Mouse (Mus musculus): ENCODE results near the gene Pth2.

Pth2 gene

DNA sequence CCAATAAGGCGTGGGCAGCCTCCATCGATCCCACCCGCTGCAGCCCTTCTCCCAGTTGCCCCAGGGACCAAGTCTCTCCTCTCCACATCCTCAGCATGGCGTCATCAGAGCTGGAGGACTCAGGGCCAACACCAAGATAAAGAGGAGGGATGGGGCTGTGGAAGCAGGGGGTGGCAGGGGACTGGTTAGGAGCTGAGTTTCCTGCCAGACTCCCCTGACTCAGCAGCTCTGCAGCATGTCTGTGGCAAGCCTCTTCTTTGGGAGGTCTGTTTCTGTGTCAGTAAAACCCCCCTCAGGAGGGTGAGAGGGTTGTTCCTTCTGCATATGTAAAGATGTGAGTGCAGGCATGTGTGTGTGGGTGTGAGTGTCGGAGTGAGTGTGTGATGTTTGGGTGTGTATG lies 16.2 kb downstream of the Pth2 start:
- no peak for DNase-seq (ENCODE audit: low read depth, low spot score)

DNA sequence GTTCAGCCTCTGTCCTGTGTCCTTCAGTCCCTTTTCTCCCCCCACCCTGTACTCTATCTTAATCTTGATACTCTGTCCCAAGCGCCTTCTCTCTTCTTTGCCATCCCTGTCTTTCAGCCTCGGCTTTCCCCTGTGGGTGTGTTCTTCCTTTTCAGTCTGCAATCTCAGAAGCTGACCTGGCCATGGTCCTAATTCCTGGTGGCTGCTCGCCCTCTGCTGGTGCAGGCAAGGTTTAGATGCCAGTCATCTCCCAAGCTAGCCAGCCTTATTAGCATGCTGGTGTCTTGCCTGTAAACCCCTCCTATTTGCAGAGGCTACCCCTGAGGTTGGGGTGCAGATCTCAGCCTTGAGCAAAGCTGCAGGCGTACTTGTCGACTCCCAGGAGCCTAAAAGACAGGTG lies 17.6 kb downstream of the Pth2 start:
- DNase-seq (ENCODE audit: low read depth, low spot score), result peak; percentile 63

DNA sequence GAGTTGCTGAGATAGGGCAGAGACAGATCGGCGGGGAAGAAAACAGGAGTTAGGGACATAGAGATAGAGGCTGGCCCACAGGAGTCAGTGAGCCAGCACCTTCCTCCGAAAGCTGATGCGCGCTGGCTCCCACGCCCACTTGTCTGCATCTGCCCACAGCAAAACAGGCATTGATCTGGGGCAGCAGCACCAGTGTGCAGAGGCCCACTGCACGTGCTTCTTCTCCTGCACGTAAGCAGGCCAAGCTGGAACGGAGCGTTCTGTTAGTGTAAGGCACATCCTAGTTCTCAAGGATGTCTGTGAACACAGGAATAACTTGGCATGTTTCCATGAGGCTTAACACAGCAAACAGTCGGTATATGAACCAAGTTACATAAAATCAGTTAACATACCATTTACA lies 18.2 kb downstream of the Pth2 start:
- DNase-seq (ENCODE audit: low read depth, low spot score), result no peak

DNA sequence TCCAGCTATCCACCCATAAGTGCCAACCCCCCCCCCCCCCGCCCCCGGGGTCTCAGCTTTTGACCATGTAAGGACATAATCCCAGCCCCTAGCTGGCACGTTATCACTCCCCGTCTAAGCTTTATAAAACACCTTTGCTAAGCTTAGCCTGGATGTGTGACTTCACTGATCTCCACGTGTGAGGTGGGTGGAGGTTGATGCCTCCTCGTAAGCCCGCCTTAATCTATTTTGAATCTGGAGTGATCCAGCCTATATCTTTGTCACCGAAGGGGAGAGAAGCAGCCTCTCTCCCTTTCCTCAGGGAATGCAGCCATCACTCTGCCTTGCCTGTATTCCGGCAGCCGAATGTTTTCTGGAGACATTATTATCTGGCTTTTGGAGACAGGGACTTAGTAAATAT lies 21.9 kb downstream of the Pth2 start:
- DNase-seq (ENCODE audit: low read depth, low spot score), result no peak

DNA sequence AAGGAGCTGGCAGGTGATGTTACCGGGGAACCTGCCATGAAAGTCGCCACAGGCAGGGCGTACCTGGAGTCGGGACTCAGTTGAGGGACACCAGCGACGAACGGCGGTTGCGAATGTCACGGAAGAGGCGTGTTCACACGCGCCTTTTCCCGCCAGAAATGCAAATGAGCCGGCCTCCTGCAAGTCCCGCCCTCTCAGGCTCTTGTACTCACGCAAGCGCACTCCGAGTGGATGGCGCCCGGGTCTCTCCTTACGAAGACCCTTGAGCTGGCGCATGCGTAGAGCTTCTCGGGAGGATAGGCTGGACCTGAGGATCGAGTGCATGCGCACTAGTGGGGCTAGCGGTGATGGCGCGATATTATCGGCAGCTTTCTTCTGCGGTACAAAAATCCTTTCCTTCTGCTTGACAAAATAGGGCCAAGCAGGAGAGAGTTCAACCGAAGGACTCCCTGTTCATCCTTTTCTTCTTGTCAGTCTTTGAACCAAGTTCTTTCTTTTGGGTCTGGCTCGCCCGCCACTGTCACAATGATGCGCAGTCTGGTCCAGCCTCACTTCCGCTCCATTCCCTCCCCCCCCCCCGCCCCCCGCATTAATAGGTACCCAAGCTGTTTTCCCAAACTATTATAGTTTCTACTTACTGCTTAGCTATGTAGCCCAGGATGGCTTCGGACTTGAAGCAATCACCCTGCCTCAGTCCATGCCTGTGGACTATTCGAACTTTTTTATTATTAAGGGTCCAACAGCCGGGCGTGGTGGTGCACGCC lies 23.8 kb downstream of the Pth2 start, which contains the start of gene Ccdc155:
Gene Ccdc155 (minus strand): TSS at position 513 of the 764 bp plus-strand sequence.
- DNase-seq (ENCODE audit: low read depth, low spot score), result peak; percentile 99

DNA sequence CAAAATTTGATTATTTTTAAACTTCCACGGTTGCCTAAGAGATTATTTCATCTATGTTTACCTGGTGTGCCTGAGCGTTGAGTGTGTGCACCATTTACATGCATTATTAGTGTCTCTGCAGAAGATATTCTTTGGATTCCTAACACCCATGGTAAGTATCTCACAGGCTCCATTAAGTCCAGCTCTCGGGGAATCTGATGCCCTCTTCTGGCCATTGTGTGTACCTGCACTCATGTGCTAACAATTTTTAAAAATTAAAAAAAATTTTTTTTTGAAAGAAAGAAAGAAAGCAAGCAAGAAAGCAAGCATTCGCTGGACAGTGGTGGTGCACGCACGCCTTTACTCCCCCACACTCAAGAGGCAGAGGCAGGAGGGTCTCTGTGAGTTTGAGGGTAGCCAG lies 27.5 kb downstream of the Pth2 start:
- DNase-seq (ENCODE audit: low read depth, low spot score), result no peak

DNA sequence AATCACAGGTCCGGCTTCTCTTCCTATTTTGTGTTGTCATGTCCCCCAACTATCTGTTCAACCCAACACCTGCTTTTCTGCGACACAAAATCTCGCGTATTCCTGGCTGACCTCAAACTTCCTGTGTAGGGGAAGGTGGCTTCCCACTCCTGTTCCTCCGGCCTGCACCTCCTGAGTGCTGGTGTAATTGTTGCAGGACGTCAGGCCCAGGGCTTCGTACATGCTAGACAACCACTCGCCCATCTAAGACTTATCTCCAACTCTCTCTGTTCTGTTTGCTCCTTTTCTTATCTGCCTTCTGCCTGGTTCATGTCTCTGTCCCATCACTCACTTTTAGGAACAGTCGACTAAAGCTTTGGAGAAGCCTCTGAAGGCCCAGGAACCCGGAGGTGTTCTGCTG lies 30.3 kb downstream of the Pth2 start:
- DNase-seq (ENCODE audit: low read depth, low spot score), result no peak

DNA sequence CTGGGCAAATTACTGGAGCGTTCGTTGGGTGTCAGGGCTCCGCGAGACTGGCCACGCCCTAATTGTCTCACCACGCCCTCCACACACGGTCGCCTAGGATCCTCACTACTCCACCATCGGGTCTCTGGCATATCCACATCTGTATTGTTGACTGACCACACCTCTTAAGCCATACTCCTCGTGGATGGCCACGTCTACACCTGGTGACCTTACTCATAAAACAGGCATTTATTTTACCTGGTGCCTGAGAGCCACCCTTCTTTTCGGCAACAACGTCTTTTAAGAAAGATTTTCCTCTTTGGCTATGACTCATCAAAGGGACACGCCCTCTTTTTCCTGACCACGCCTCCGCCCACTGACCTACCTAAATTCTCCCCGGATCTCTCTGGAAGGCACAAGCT lies 31.1 kb downstream of the Pth2 start, which contains the start of gene Dkkl1:
Gene Dkkl1 (minus strand): TSS at position 297 of the 401 bp plus-strand sequence.
- DNase-seq (ENCODE audit: low read depth, low spot score), result no peak

DNA sequence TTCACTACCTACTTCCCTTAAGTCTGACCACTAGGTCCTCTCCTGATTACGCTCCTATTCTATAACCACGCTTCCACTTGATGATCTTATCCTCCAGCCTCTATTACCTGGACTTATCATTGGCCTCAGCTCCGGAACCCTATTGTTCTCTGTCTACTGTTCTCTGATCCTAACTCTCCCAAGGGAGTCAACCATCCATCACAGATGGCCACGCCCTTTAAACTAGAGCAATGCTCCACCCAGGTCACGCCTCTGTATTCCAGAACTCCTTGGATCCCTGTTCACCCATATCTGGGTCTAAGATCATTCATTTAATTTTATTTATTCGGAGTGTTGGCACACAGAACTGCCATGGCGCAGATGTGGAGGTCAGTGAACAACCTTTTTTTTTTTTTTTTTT lies 31.6 kb downstream of the Pth2 start:
- no peak for DNase-seq (ENCODE audit: low read depth, low spot score)

DNA sequence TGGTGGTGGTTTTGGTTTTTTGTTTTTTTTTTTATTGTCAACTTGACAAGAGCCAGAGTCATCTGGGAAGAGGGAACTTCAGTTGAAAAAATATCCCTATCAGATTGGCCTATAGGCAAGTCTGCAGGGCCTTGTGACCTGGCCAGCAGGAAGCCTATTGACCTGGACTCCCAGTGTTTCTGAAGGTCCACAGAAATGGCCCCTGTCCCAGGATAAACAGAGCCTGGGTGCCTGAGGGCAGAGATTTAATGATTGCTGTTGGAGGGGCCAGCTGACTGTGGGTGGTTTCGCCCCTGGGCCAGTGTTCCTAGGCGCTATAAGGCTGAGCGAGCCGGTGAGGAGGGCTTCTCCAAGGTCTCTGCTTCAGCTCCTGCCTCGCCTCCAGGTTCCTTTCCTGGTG lies 32.9 kb downstream of the Pth2 start:
- DNase-seq (ENCODE audit: low read depth, low spot score), result no peak

DNA sequence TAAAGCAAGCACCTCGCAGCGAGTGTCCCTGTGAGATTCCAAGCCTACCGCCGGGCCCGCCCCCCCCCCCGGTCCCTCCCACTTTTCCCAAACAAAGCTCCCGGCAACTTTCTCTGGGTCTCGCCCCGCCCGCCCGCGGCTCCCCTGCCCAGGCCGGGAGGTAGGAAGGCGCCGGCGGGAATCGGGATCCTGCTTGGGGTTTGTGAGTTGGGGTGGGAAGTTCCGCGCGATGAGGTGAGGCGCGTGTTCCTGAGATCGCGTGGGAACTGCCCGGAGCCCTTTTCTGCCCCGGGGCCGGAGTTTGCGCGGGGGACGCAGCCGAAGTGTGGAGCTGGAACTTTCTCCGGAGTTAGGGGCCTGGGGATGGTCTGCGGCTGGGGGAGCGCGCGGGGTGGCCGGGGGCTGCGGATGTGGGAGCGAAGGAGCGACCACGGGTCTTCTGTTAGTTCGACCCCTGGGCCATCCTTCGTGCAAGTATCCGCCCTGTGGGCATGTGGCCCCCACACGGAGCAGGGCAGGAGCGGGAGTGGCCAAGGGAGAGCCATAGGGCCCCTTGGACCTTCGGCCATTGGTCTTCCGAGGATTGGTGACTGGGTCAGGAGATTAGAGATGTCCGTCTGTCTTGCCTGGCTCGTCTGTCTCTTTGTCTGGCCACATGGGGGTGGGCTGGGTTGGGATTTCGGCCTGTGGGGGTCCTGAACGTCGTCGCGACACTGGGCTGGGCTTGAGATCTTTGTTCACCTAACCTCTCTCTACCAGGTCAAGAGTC lies 35.1 kb downstream of the Pth2 start, which contains the start of gene Tead2:
Gene Tead2 (plus strand): TSS at position 81 of the 769 bp plus-strand sequence.
- DNase-seq (ENCODE audit: low read depth, low spot score), result peak; percentile 69

DNA sequence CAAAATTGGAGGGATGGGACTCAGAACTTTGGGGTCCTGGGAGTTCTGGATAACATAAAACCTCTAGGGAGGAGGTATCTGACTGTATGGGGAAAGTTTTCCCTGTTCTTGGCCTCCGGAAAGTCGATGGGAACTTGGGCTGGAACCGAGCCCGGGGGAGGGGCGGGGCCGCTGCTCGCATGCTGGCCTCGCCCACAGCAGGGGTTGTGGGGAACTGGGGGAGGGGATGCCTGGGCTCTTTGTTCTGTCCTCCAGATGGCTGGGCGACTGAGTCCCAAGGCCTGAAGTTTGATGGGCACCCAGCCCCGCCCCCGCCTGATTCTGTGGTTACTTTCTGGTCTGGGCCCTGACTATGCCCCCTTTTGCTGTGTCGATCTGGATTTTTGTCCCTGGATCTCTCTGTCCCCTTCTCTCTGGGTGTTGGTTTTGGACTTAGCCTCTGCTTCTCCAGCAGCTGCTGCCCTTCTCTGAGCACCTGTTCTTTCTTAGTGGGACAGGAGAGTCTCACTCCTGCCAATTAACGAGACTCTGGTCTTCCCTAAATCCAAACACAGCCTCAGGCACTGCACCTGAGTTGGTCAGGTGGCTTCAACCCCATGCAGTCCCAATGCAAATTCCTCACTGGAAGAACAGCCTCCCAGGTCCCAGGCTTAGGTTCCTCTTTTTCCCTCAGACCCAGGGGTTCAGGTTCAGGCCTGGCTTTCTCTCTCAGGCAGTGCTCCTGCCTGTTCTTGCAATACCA lies 35.8 kb downstream of the Pth2 start:
- DNase-seq (ENCODE audit: low read depth, low spot score), result peak; percentile 90

DNA sequence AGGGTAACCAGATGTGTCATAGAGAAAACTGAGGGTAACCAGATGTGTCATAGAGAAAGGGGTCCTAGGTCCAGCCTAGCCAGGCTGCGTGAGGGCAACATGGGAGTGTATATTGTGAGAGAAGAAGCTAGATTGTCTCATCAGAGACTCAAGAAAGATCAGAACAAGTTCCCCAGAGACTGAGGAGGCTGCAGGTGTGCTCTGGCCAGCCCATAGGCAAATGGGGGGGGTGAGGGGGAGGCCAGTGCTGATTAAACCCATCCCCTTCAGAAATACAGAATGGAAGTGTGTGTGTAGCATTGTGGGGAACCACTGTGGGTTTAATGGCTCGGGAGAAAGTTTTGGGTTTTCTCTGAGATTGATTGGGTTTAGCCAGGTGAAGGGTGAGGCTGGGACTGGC lies 40.9 kb downstream of the Pth2 start:
- DNase-seq (ENCODE audit: low read depth, low spot score), result no peak

DNA sequence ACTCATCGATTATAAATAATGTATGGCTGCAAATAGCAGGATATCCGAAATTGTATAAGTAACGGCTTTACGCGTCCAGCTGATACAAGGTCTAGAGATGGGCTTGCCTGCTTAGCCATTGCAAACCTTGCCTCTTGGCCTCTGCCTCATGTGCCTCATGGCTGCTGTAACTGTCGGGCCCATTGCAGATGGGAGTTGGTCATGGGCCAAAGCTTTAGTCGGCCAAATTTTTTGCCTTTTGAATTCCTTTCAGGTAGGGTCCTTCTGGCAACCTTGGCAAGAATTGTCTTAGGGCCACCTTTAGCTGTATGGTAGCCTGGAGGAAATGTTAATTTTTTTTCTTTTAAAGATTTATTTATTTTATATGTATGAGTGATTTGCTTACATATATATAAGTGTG lies 44.0 kb downstream of the Pth2 start:
- DNase-seq (ENCODE audit: low read depth, low spot score), result no peak

DNA sequence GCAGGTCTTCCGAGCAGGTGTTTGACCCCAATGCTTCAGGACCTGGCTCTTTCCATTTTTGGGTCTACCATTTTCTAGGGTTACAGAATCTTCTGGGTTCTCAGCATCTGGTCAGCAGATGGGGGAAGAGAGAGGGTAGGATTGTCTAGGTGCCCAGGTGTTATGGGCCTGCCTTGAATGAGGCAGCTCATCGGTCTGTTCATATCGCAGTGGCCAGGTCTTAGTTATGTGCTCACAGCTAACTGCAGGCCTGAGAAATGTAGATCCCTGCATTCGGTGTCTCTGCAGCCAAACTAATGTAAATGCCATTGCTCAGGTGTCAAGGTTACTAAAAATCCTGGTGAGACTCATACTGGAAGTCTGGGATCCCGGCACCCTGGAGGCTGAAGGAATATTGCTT lies 45.6 kb downstream of the Pth2 start:
- no peak for DNase-seq (ENCODE audit: low read depth, low spot score)

DNA sequence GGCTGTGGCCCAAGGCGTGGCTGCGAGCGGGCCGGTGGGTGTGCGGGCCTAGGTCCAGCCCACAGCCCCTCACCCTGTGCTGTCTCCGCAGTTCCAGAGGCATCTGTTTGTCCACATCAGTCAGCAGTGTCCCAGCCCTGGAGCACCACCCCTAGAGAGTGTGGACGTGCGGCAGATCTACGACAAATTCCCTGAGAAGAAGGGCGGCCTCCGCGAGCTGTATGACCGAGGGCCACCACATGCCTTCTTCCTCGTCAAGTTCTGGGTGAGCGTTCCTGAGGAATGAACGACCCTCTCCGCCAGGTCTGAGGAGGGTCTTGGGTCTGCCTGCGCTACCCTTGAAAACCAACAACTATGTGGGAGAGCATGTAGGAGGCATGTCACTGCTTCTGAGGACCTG lies 47.8 kb downstream of the Pth2 start:
- DNase-seq (ENCODE audit: low read depth, low spot score), result no peak

DNA sequence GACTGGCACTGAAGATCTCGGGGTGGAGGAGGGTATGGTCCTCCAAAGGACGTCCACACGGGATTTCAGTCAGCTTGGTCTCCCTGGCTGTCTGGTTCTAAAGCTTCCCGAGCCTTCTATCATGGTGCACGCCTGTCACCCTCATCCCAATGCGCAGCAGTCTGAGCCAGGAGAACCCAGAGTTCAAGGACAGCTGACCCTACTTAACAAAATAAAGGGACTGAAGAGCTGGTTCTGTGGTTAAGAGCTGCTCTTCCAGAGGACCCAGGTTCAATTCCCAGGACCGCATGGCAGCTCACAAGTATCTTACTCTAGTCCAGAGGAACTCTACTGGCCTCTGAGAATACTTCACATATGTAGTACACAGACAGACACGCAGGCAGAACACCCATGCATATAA lies 48.3 kb downstream of the Pth2 start:
- DNase-seq (ENCODE audit: low read depth, low spot score), result no peak

DNA sequence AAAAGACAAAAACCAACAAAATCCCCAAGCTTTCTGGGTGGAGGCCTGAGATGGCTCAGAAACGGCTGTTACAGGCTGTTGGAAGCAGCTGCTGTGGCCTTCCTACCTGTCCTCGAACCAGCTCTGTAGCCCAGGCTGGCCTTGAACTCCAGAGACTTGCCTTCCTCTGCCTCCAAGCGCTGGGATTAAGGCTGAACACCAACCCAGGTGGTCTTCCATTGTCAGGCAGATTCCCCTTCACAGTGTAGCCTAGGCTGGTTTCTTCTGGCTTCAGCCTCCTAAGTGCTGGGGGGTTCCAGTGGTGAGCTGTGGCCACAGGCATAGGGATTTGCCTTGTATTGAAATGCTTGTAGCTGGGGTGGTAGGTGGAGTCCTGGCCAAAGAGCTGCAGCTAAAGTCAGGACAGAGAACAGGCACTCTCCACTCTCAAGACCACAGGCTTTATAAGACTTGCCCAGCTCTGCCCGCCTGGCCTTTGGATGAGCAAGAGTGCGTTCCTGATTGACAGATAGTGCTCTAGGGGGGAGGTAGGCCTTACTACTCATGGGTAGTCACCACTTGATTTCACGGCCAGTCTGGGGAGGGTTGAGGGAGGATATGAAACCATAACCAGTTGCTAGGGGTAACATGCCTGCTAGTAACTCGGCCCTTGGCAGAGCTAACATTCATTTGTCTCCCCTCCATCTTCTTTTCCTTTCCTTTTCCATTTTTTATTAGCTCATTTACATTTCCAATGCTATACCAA lies 48.8 kb downstream of the Pth2 start:
- DNase-seq (ENCODE audit: low read depth, low spot score), result no peak

DNA sequence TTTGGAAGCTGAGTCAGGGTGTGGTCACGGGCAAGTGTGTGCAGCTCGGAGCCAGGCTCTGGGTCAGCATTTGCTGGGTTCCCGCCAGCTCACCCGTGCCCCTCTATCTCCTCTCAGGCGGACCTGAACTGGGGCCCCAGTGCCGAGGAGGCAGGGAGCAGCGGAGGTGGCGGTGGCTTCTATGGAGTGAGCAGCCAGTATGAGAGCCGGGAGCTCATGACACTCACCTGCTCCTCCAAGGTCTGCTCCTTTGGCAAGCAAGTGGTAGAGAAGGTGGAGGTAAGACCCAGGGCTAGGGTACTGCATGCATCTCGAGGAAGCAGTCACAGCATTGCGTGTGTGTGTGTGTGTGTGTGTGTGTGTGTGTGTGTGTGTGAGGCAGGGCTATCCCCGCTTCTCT lies 50.4 kb downstream of the Pth2 start:
- DNase-seq (ENCODE audit: low read depth, low spot score), result no peak
